Mouse (Mus musculus): ENCODE results near the gene Rmdn3. TPM values are rescaled to one million over a fixed set of nuclear protein-coding genes. Genes with fewer than 3 reads are reported as not detected.

Gene Rmdn3
- total RNA-seq (2023) = 27.6 TPM

GRCm38 (mm10) chr2:119156681-119157572 lies at the start of gene Rmdn3:
Gene Rmdn3 (minus strand): TSS chr2:119157034.

GRCm38 (mm10) chr2:119173991-119174651 lies 17.3 kb upstream of the Rmdn3 start, which contains the start of gene Gm14137:
Gene Gm14137 (plus strand): TSS chr2:119174509.

DNA sequence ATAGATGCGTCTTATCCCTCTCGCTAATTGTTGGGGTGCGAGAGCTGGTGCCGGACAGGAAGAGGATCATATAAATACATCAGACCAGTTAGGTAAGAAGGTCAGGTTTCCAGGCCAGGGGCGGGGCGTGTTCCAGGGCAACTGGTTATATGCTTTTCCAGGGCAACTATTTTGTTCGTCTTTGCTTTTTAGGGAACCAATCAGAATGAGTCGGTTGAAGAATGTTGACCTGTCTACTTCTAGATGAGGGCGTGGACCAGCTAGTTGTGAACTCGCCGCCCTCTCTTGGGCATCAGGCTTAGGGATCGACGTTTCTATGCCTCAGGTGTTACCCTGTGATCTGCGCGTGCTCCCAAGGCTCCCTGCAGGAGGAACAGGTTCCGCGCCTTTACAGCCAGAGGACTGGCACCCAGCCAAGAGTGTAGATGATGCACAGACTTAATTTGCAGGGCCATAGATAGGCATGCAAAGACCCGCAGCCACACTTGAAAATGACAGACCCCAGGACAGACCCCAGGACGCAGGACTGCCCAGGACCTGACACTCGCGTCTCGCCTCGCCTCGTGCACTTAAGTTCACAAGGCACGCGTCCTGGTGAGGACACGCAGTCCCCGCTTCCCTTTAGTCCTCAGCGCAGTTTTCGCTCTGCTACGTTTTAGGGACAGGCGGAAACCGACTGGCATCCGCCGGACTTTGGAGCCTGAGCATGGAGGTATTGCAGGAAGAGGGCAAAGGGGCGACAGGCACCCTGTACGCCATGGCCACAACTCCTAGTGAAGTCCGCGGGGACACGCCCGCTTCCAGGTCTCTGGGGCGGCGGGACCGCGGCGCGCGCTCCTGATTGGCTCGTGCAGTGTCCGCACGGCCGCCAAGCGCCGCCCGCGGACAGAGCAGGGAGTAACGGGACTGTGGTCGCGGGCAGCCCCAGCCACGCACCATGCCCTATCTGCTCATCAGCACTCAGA lies 10.3 kb upstream of the Rmdn3 start, which contains the start of gene Gchfr:
Gene Gchfr, plus strand, starts transcription at position 873 of the 965 bp plus-strand sequence.

DNA sequence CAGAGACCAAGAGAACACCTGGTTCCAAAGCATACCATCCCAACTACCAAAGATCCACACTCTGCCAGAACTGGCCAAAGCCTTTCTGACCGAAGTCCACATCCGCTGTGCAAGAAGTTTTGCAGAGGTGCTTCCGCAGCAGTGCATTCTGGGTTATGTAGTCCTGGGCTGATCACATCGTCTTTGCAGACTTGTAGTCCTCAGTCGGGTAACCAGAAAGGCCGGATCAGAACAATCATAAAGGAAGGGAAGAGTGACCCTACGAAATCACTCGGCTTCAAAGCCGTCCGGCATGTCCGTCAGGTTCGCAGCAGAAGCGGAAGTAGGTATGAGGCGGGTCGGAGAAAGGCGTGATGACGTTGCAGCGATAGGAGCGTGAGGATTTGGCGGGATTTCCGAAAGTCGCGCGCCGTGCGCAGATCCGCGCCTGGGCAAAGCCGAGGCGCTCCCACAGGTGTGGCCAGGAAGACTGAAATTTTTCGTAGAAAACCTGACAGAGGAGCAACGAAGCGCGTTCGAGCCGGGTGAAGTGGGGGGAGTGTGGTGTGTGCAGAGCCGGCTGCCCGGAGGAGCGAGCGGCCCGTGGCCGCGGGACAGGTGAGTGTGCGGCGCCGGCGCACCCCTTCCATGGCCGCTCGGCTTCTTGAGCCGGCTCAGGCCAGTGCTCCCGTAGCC lies 44.3 kb downstream of the Rmdn3 start, which contains the start of gene Rad51:
Gene Rad51, plus strand, starts transcription at position 356 of the 675 bp plus-strand sequence.

Other genes starting within 250 kb of the Rmdn3 start
- 1.3 TPM for gene Chst14, start 230.5 kb downstream of the Rmdn3 start, total RNA-seq (2023)
- gene Ccdc32, start 127.6 kb downstream of the Rmdn3 start, total RNA-seq (2023) = 12.1 TPM
- gene Rpusd2, start 122.2 kb downstream of the Rmdn3 start, total RNA-seq (2023) = 15.2 TPM
- 1.8 TPM for gene Knl1, start 109.9 kb downstream of the Rmdn3 start, total RNA-seq (2023)
- 2.1 TPM for gene Rad51, start 44.2 kb downstream of the Rmdn3 start, total RNA-seq (2023)
- gene Gchfr, start 10.7 kb upstream of the Rmdn3 start, total RNA-seq (2023) = not detected
- gene Gm14137, start 17.5 kb upstream of the Rmdn3 start, total RNA-seq (2023) = 1.4 TPM
- 20.8 TPM for gene Zfyve19, start 51.6 kb upstream of the Rmdn3 start, total RNA-seq (2023)
- 24.9 TPM for gene Dnajc17, start 51.8 kb upstream of the Rmdn3 start, total RNA-seq (2023)
- gene Ppp1r14d, start 72.9 kb upstream of the Rmdn3 start, total RNA-seq (2023) = not detected
- not detected for gene Spint1, start 80.3 kb upstream of the Rmdn3 start, total RNA-seq (2023)
- gene Rhov, start 114.2 kb upstream of the Rmdn3 start, total RNA-seq (2023) = 0.32 TPM
- gene Vps18, start 131.7 kb upstream of the Rmdn3 start, total RNA-seq (2023) = 26.1 TPM
- gene Dll4, start 168.8 kb upstream of the Rmdn3 start, total RNA-seq (2023) = 0.38 TPM
- gene Chac1, start 194.2 kb upstream of the Rmdn3 start, total RNA-seq (2023) = 0.35 TPM

Data from CD4-positive naive resting alpha-beta T cell, adult 76 days (primary cell).